Mouse (Mus musculus) brain, embryonic 14.5 days (tissue): ENCODE results near the gene AU018091. TPM values are rescaled to one million over a fixed set of nuclear protein-coding genes. Genes with fewer than 3 reads are reported as not detected.
"Not testable (repeated sequence)": the region's sequence is repeated elsewhere in the genome, so short reads cannot be mapped to it uniquely, and the experiment has no call there.

Experiments used
- DNase-seq: peaks from one replicate; pipeline ENCODE4 v3.0.0-alpha.2; 2011; ENCODE audit warnings: low read depth
- CTCF ChIP-seq: fragments of 200-500 bp; IDR thresholded peaks from 2 replicates; pipeline ENCODE4 v1.5.1; 2012; ENCODE audit warnings: inconsistent platforms, mild to moderate bottlenecking, moderate library complexity, borderline replicate concordance; ENCODE audit not compliant: insufficient read depth, insufficient read length; ENCODE audit errors: extremely low read depth
- POLR2A ChIP-seq: fragments of 200-500 bp; IDR thresholded peaks from 2 replicates; pipeline ENCODE4 v1.6.1; 2012; ENCODE audit warnings: mild to moderate bottlenecking, inconsistent platforms, borderline replicate concordance; ENCODE audit not compliant: poor library complexity, insufficient read depth, insufficient read length, severe bottlenecking; ENCODE audit errors: extremely low read depth
- polyA plus RNA-seq: library from polyadenylated mRNA; depleted of rRNA; stranded (reverse); fragments of >200 nt; gene quantifications from 2 replicates; pipeline ENCODE4 v1.2.3, GENCODE M21; 2012

Gene AU018091
- polyA plus RNA-seq, 1 experiment: 0.15 TPM

DNA sequence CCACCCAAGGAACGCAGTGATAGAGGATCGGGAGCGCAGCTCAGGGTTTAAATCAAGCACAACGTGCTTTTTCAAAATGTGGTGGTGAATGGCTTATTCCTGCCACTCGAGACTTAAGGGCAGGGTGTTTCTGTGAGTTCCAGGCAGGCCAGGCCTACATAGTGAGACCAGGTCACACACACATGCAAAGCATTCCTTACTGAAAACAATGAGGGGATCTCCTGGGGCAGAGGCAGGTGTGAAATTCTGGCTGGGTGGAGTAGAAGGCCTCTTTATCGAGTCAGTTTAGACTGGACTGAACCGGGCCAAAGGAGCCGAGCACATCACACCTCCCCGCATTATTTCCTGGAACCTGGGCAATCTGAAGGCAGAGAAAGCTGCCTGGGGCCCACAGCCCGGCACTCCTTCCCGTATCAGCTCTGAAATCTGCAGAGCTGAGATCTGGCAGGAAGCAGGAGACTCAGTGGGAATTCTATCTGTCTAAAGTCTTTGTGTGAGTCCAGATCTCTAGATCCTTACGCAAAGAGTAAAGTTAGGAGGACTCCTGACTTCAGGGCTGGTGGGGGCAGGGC is 32.2 kb upstream of the AU018091 start:
- DNase-seq: no peak
- TF ChIP-seq POLR2A (no peak), CTCF (no peak)

GRCm38 (mm10) chr7:3198884-3199283 is 29.9 kb upstream of the AU018091 start:
- TF ChIP-seq CTCF (peak; percentile 36; the same call in 1 of the 2 replicates), POLR2A (no peak)
- DNase-seq: no peak

DNA sequence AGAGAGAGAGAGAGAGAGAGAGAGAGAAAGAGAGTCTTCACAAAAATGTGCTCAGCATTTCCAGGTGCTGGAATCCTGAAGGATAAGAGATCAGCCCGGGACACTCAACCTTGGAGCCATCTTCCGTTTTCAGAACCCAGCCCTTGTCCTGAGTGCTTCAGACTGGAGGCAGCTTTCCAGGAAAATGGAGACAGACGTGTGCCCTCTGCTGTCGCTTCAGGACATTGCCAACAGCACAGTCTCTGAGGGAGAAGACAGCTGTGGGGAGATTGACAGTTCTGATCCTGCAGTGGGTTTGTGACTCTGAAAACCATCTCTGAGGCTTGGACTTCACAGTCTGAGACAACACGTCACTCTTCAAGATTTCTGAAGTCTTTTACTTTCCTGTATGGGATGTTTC is 26.8 kb upstream of the AU018091 start:
- TF ChIP-seq CTCF (no peak), POLR2A (no peak)
- DNase-seq: no peak

GRCm38 (mm10) chr7:3194531-3194930 is 25.5 kb upstream of the AU018091 start:
- no peak for DNase-seq
- TF ChIP-seq POLR2A (no peak), CTCF (no peak)

DNA sequence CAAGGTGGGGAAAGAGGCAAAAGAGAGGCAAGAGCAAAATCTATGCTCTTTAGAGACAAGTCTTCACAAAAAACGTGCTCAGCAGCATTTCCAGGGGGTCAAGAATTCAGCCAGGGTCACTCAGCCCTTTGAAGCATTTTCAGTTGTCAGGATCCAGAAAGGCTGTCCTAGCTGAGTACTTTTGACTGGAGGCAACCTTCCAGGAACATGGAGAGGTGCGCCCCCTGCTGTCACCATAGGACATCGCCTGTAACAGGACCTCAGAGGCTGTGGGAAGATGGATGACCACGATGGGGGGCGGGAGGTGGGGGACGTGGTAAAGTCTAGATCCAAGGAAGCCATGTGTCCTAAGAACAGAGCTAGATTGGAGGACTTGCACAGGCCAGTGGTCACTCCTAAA is 24.9 kb upstream of the AU018091 start:
- no peak for DNase-seq

GRCm38 (mm10) chr7:3193049-3193632 is 24.1 kb upstream of the AU018091 start:
- DNase-seq: no peak
- TF ChIP-seq CTCF: no peak
- no peak for TF ChIP-seq POLR2A

More for the DNA sequence above, 24.9 kb upstream of the AU018091 start:
- TF ChIP-seq CTCF (peak; percentile 35; the same call in 1 of the 2 replicates), POLR2A (no peak)

DNA sequence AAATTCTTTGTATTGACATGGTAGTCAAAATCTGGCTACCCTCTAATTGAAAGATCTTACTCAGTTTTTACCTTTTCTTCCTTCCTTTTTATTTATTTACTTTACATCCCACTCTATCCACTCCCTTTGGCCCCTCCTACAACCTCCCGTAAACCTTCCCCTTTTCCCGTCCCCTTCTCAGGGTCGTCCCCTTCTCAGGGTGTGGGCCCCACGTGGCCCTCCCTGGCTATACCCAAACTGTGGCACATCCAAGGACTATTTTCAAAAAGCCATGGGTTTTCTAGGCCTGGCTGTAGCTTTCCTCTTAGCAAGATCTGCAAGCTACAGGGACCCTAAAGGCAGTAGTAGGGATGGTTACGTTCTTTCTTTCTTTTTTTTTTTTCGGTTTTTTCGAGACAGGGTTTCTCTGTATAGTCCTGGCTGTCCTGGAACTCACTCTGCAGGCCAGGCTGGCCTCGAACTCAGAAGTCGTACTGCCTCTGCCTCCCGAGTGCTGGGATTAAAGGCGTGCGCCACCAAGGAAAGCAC is 23.0 kb upstream of the AU018091 start:
- DNase-seq: no peak
- TF ChIP-seq POLR2A: no peak
- no peak for TF ChIP-seq CTCF

DNA sequence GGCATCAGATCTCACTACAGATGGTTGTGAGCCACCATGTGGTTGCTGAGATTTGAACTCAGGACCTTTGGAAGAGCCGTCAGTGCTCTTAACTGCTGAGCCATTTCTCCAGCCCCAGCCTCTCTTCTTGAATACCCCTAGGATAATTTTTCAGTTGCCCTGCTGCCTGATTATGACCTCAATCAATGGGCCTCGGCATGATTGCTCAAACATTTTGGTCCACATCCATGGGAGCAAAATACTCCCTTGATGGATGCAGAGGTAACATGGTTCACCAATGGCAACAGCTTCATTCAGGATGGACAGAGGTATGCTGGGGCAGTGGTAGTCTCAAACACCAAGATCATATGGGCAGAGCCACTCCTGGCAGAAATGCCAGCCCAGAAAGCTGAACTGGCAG is 17.7 kb upstream of the AU018091 start:
- not testable (repeated sequence) for DNase-seq

GRCm38 (mm10) chr7:3186136-3186535 is 17.1 kb upstream of the AU018091 start:
- no peak for TF ChIP-seq POLR2A
- TF ChIP-seq CTCF: no peak
- no peak for DNase-seq

- no peak for DNase-seq
- TF ChIP-seq POLR2A (no peak), CTCF (peak; percentile 41; the same call in 1 of the 2 replicates)
Observed at GRCm38 (mm10) chr7:3184394-3184793, 15.4 kb upstream of the AU018091 start.

DNA sequence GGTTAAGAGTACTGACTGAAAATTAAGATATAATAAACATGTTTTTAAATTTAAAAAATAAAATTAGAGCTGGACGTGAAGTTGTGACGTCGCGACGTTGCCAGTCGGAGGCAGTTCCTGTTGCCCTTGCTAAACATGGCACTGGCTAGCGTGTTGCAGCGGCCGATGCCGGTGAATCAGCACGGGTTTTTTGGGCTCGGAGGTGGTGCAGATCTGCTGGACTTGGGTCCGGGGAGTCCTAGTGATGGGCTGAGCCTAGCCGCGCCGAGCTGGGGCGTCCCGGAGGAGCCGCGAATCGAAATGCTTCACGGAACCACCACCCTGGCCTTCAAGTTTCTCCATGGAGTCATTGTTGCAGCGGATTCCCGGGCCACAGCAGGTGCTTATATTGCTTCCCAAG is 12.0 kb upstream of the AU018091 start:
- DNase-seq: not testable (repeated sequence)

GRCm38 (mm10) chr7:3168296-3168695 is 707 bp downstream of the AU018091 start:
- no peak for TF ChIP-seq CTCF
- no peak for TF ChIP-seq POLR2A

GRCm38 (mm10) chr7:3166270-3166669 is 2.7 kb downstream of the AU018091 start:
- no peak for TF ChIP-seq CTCF
- no peak for TF ChIP-seq POLR2A

More at GRCm38 (mm10) chr7:3168296-3168695, 707 bp downstream of the AU018091 start:
- no peak for DNase-seq

DNA sequence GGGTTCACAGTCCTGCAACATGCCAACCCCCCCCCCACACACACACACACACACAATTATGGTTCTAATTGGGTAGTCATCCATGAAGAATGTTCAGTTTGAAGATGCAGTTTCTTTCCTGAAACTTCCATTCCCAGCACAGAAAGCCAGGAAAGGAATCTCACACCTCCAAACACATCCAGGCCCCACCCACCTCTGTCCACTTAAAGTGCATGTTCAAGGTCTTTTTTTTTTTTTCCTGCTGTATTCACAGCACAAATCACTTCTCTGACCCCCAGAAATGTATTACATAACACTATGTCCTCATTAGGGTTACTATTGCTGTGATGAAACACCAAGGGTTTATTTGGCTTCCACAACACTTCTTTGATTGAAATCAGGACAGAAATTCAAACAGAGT is 4.0 kb downstream of the AU018091 start:
- DNase-seq: no peak
- no peak for TF ChIP-seq CTCF
- no peak for TF ChIP-seq POLR2A

More at GRCm38 (mm10) chr7:3166270-3166669, 2.7 kb downstream of the AU018091 start:
- no peak for DNase-seq
